Mouse (Mus musculus): ENCODE results near the gene Dop1b.

- TF ChIP-seq USF1 (IDR thresholded peaks at IDR 0.05; ENCODE audit: low read depth), result no peak
- no peak for TF ChIP-seq POLR2A (IDR thresholded peaks at IDR 0.05; ENCODE audit: insufficient read length, low read depth)
- TF ChIP-seq TCF3 (IDR thresholded peaks at IDR 0.05; ENCODE audit: insufficient read length, low read depth), result no peak
- no peak for TF ChIP-seq MYOG (IDR thresholded peaks at IDR 0.05; ENCODE audit: control insufficient read depth in 1 of 3, insufficient read depth in 1 of 3, insufficient read length in 2 of 3, low read depth in 2 of 3)
- TF ChIP-seq TCF12 (IDR thresholded peaks at IDR 0.05; ENCODE audit: insufficient read depth, poor library complexity, severe bottlenecking), result no peak
- no peak for TF ChIP-seq SRF (IDR thresholded peaks at IDR 0.05; ENCODE audit: control insufficient read depth, insufficient read length, low read depth)
- no peak for TF ChIP-seq CEBPB (IDR thresholded peaks at IDR 0.05; ENCODE audit: insufficient read depth, poor library complexity, severe bottlenecking)
- no peak for TF ChIP-seq POLR2AphosphoS2 (IDR thresholded peaks at IDR 0.05; ENCODE audit: insufficient read length, low read depth)
- TF ChIP-seq MYOD1 (IDR thresholded peaks at IDR 0.05; ENCODE audit: control insufficient read depth in 1 of 3, insufficient read length in 2 of 3, low read depth in 2 of 3), result no peak
- TF ChIP-seq E2F4 (IDR thresholded peaks at IDR 0.05; ENCODE audit: insufficient read depth), result no peak
Observed at GRCm38 (mm10) chr16:93714426-93714825, 2.7 kb downstream of the Dop1b start.

Measured in myocyte (in vitro differentiated cells).